Mouse (Mus musculus): Measurements from ENCODE around the gene Usp21. TPM values are rescaled to one million over a fixed set of nuclear protein-coding genes. Genes with fewer than 3 reads are reported as not detected.

Usp21 gene
- total RNA-seq, 2 experiments from 2014 or later = 50.9 to 65.6 TPM

Other genes with a start within 250 kb of the Usp21 start
- gene Fcgr3, start 223.1 kb downstream of the Usp21 start, total RNA-seq (2021) = 10 to 100 TPM in 1 of 2 experiments, 1 to 10 TPM in 1; 9.0 to 13.6 TPM
- 1 to 10 TPM in 1 of 2 experiments, not detected in 1; 1.1 TPM for gene Cfap126, start 174.1 kb downstream of the Usp21 start, total RNA-seq (2021)
- gene Sdhc, start 137.4 kb downstream of the Usp21 start, total RNA-seq (2021) = 100 to 1,000 TPM; 200 to 204 TPM
- not detected for gene Mpz, start 137.3 kb downstream of the Usp21 start, total RNA-seq (2021)
- 100 to 1,000 TPM in 1 of 2 experiments, 10 to 100 TPM in 1; 95.1 to 123 TPM for gene Pcp4l1, start 91.7 kb downstream of the Usp21 start, total RNA-seq (2021)
- gene Nr1i3, start 74.0 kb downstream of the Usp21 start, total RNA-seq (2021) = under 1 TPM in 1 of 2 experiments, not detected in 1; 0.17 TPM
- gene Tomm40l, start 65.5 kb downstream of the Usp21 start, total RNA-seq (2021) = 10 to 100 TPM; 81.7 to 86.7 TPM
- gene Apoa2, start 62.9 kb downstream of the Usp21 start, total RNA-seq (2021) = 1 to 10 TPM; 1.8 to 2.3 TPM
- gene Fcer1g, start 53.6 kb downstream of the Usp21 start, total RNA-seq (2021) = 10 to 100 TPM; 13.5 to 13.8 TPM
- gene Adamts4, start 37.6 kb downstream of the Usp21 start, total RNA-seq (2021) = 10 to 100 TPM; 11.1 to 16.4 TPM
- 100 to 1,000 TPM; 252 to 309 TPM for gene Ndufs2, start 36.6 kb downstream of the Usp21 start, total RNA-seq (2021)
- 10 to 100 TPM; 63.6 to 64.6 TPM for gene B4galt3, start 17.7 kb downstream of the Usp21 start, total RNA-seq (2021)
- gene Ppox, start 6.8 kb downstream of the Usp21 start, total RNA-seq (2021) = 10 to 100 TPM; 21.7 to 26.6 TPM
- gene Ufc1, start 7.0 kb upstream of the Usp21 start, total RNA-seq (2021) = 100 to 1,000 TPM; 107 to 121 TPM
- 10 to 100 TPM; 36.9 to 41.3 TPM for gene Dedd, start 41.2 kb upstream of the Usp21 start, total RNA-seq (2021)
- 10 to 100 TPM; 39.6 to 48.0 TPM for gene Nit1, start 57.7 kb upstream of the Usp21 start, total RNA-seq (2021)
- gene Pfdn2, start 57.7 kb upstream of the Usp21 start, total RNA-seq (2021) = 100 to 1,000 TPM; 161 to 185 TPM
- gene Klhdc9, start 72.8 kb upstream of the Usp21 start, total RNA-seq (2021) = 10 to 100 TPM in 1 of 2 experiments, 1 to 10 TPM in 1; 7.9 to 10.9 TPM
- gene Nectin4, start 82.1 kb upstream of the Usp21 start, total RNA-seq (2021) = 1 to 10 TPM; 2.3 to 3.9 TPM
- 1 to 10 TPM; 1.7 to 1.8 TPM for gene Arhgap30, start 101.0 kb upstream of the Usp21 start, total RNA-seq (2021)
- 100 to 1,000 TPM; 107 to 113 TPM for gene Usf1, start 123.3 kb upstream of the Usp21 start, total RNA-seq (2021)
- 1 to 10 TPM; 1.1 to 1.9 TPM for gene Tstd1, start 130.9 kb upstream of the Usp21 start, total RNA-seq (2021)
- 1 to 10 TPM; 4.9 to 5.3 TPM for gene F11r, start 149.5 kb upstream of the Usp21 start, total RNA-seq (2021)
- gene Alyref2, start 215.5 kb upstream of the Usp21 start, total RNA-seq (2021) = 1 to 10 TPM; 4.2 to 5.9 TPM
- gene Itln1, start 247.3 kb upstream of the Usp21 start, total RNA-seq (2021) = not detected